ENCODE assay signal across 8 mouse cellular contexts in genomic region chr9:107738020-107738840, GRCm38 (mm10). TPM values are rescaled to one million over a fixed set of nuclear protein-coding genes. Genes with fewer than 3 reads are reported as not detected.
DNase-seq lines count a peak whose midpoint lies in the region; ATAC-seq and TF ChIP-seq lines count a peak whose summit lies in the region.

No protein-coding gene starts in this region.

- peak; percentile 96; the same call in 1 of the 2 replicates for TF ChIP-seq CTCF in gastrocnemius, adult 2 months (IDR thresholded peaks at IDR 0.05)
- TF ChIP-seq CTCF in hindbrain, postnatal 0 days (IDR thresholded peaks at IDR 0.05; ENCODE audit: low read depth): peak; percentile 98

- peak; percentile 66 for ATAC-seq in hindbrain, postnatal 0 days

- intact Hi-C loops in gastrocnemius, adult 2 months (cut with DNase I): loop anchor here (2.0 to 5.0 kb wide), 3 partner anchors 27 to 96 kb away; partner anchors contain the start of gene Sema3f

- no peak overlapping the region for H3K4me3 ChIP-seq in gastrocnemius, adult 2 months
- H3K4me3 ChIP-seq in hindbrain, postnatal 0 days (ENCODE audit: low read length): no peak overlapping the region

- no peaks in the 10 kb centered on the region for H3K27me3 ChIP-seq in hindbrain, postnatal 0 days (ENCODE audit: insufficient read depth, low read length)

- peak overlapping the region; percentile 38; the same call in 1 of the 2 replicates for H3K27ac ChIP-seq in gastrocnemius, adult 2 months
- peak overlapping the region; percentile 70 for H3K27ac ChIP-seq in hindbrain, postnatal 0 days

- no peak overlapping the region for H3K9ac ChIP-seq in hindbrain, postnatal 0 days (replicated peaks; ENCODE audit: low read length)

- peaks cover 37% of the 10 kb centered on the region for H3K36me3 ChIP-seq in hindbrain, postnatal 0 days (ENCODE audit: insufficient read depth, low read length)

- H3K9me3 ChIP-seq in hindbrain, postnatal 0 days (ENCODE audit: low read length): no peaks in the 10 kb centered on the region

- DNase-seq in T-cell, adult 2 months (ENCODE audit: low spot score): peak; percentile 76
- DNase-seq in cerebellum, postnatal 4 days (ENCODE audit: low spot score in 2 of 2): peak; percentile 86 to 94
- peak; percentile 89 for DNase-seq in gastrocnemius, adult 2 months
- DNase-seq in hindbrain, postnatal 0 days (ENCODE audit: low spot score): peak; percentile 90
- DNase-seq in left cerebral cortex, adult 18-20 months (ENCODE audit: low spot score in 2 of 2): peak; percentile 84 to 89
- DNase-seq in lung, postnatal 4 days: peak; percentile 83 to 92
- peak; percentile 85 for DNase-seq in right cerebral cortex, adult 18-20 months
- DNase-seq in urinary bladder, adult 2 months (ENCODE audit: low spot score): peak; percentile 83

- peaks cover 24% of the 10 kb centered on the region for H3K4me1 ChIP-seq in hindbrain, postnatal 0 days (ENCODE audit: insufficient read depth, low read length)

- 17% methylated on average over 7 of the region's 7 CpGs for WGBS in hindbrain, postnatal 0 days

- no peak overlapping the region for H3K4me2 ChIP-seq in hindbrain, postnatal 0 days (ENCODE audit: low read depth, low read length)

RNA-seq across cellular contexts. Expression of gene Sema3f, which starts 28.0 kb away (rescaled TPM):
- 1 to 10 TPM; 6.3 to 9.2 TPM for total RNA-seq in gastrocnemius, adult 2 months (2021)
- total RNA-seq in hindbrain, postnatal 0 days (2014; rRNA removed): 65.4 and 81.3 TPM in 2 replicates
- 7.5 and 8.7 TPM in 2 replicates for polyA plus RNA-seq in hindbrain, postnatal 0 days (2015; fragmentation: Nextera tagmentation; extraction: Ambion mirVana)
- 10 to 100 TPM; 13.1 to 13.9 TPM for total RNA-seq in left cerebral cortex, adult 18-20 months (2021)
- 110 and 111 TPM in 2 replicates for polyA plus RNA-seq in urinary bladder, adult 2 months (2012; rRNA removed)

RNA-seq across cellular contexts. Expression of gene Rbm5, which starts 32.6 kb away (rescaled TPM):
- 10 to 100 TPM; 46.4 to 49.6 TPM for total RNA-seq in gastrocnemius, adult 2 months (2021)
- total RNA-seq in hindbrain, postnatal 0 days (2014; rRNA removed): 85.5 and 149 TPM in 2 replicates
- 142 and 148 TPM in 2 replicates for polyA plus RNA-seq in hindbrain, postnatal 0 days (2015; fragmentation: Nextera tagmentation; extraction: Ambion mirVana)
- total RNA-seq in left cerebral cortex, adult 18-20 months (2021): 100 to 1,000 TPM; 120 to 133 TPM
- polyA plus RNA-seq in urinary bladder, adult 2 months (2012; rRNA removed): 105 and 116 TPM in 2 replicates

RNA-seq across cellular contexts. Expression of gene Gnat1, which starts 58.7 kb away (rescaled TPM):
- total RNA-seq in gastrocnemius, adult 2 months (2021): not detected
- total RNA-seq in hindbrain, postnatal 0 days (2014; rRNA removed): 0.52 TPM in 1 of 2 replicates, not detected in the other
- polyA plus RNA-seq in hindbrain, postnatal 0 days (2015; fragmentation: Nextera tagmentation; extraction: Ambion mirVana): 2.4 and 2.7 TPM in 2 replicates
- total RNA-seq in left cerebral cortex, adult 18-20 months (2021): under 1 TPM; 0.35 to 0.73 TPM
- 0.06 TPM in 1 of 2 replicates, not detected in the other for polyA plus RNA-seq in urinary bladder, adult 2 months (2012; rRNA removed)
